Mouse (Mus musculus) urinary bladder, postnatal 10 days (tissue): ENCODE data around the gene Gm16181.

Experiments used
- DNase-seq: peaks from one replicate; pipeline ENCODE4 v3.0.0; 2022; ENCODE audit warnings: low spot score

The Gm16181 gene

GRCm38 (mm10) chr17:35272249-35272648 lies 51.6 kb downstream of the Gm16181 start:
- no peak for DNase-seq
